Mouse (Mus musculus) thymus, postnatal 14 days (tissue): ENCODE results near the gene Prap1.
"Not testable (repeated sequence)": the region's sequence is repeated elsewhere in the genome, so short reads cannot be mapped to it uniquely, and the experiment has no call there.

Experiments used
- DNase-seq: peaks from one replicate; pipeline ENCODE4 v3.0.0; 2021

The Prap1 gene

GRCm38 (mm10) chr7:140082242-140082678 lies 10.9 kb upstream of the Prap1 start, which contains the start of gene Caly:
TSS of gene Caly (minus strand) at chr7:140082548.
- DNase-seq: peak; percentile 53

GRCm38 (mm10) chr7:140090601-140091000 lies 2.6 kb upstream of the Prap1 start:
- no peak for DNase-seq

GRCm38 (mm10) chr7:140094954-140095353 lies 1.8 kb downstream of the Prap1 start:
- DNase-seq: no peak

GRCm38 (mm10) chr7:140095556-140095955 lies 2.4 kb downstream of the Prap1 start:
- no peak for DNase-seq

- no peak for DNase-seq
These were observed 2.9 kb downstream of the Prap1 start for GRCm38 (mm10) chr7:140096055-140096454.

- DNase-seq: no peak
These were observed 5.3 kb downstream of the Prap1 start for GRCm38 (mm10) chr7:140098466-140098865.

GRCm38 (mm10) chr7:140101498-140101897 lies 8.3 kb downstream of the Prap1 start:
- DNase-seq: no peak

- peak; percentile 90 for DNase-seq
These were observed 9.0 kb downstream of the Prap1 start, which contains the start of gene Fuom for GRCm38 (mm10) chr7:140101993-140102860. TSS of gene Fuom (minus strand) at chr7:140102441.

- DNase-seq: no peak
These were observed 10.8 kb downstream of the Prap1 start for GRCm38 (mm10) chr7:140104009-140104408.

- no peak for DNase-seq
These were observed 18.7 kb downstream of the Prap1 start for GRCm38 (mm10) chr7:140111943-140112342.

GRCm38 (mm10) chr7:140115583-140116328 lies 22.6 kb downstream of the Prap1 start, which contains the start of gene Paox:
TSS of gene Paox (plus strand) at chr7:140115799.
- DNase-seq: no peak

- peak; percentile 89 for DNase-seq
These were observed 23.3 kb downstream of the Prap1 start, which contains the start of gene Echs1 for GRCm38 (mm10) chr7:140116329-140117054. TSS of gene Echs1 (minus strand) at chr7:140116476.

- no peak for DNase-seq
These were observed 27.3 kb downstream of the Prap1 start for GRCm38 (mm10) chr7:140120484-140120883.

GRCm38 (mm10) chr7:140121338-140121910 lies 28.2 kb downstream of the Prap1 start:
- no peak for DNase-seq

- no peak for DNase-seq
These were observed 29.6 kb downstream of the Prap1 start for GRCm38 (mm10) chr7:140122765-140123164.

- DNase-seq: no peak
These were observed 31.2 kb downstream of the Prap1 start for GRCm38 (mm10) chr7:140124382-140124781.

- peak; percentile 94 for DNase-seq
These were observed 32.3 kb downstream of the Prap1 start for GRCm38 (mm10) chr7:140125278-140126021.

- no peak for DNase-seq
These were observed 32.8 kb downstream of the Prap1 start for GRCm38 (mm10) chr7:140126022-140126350.

GRCm38 (mm10) chr7:140126934-140127333 lies 33.7 kb downstream of the Prap1 start:
- DNase-seq: no peak

GRCm38 (mm10) chr7:140127911-140128310 lies 34.7 kb downstream of the Prap1 start:
- DNase-seq: no peak

- not testable (repeated sequence) for DNase-seq
These were observed 39.0 kb downstream of the Prap1 start for GRCm38 (mm10) chr7:140132184-140132583.

GRCm38 (mm10) chr7:140134033-140134432 lies 40.8 kb downstream of the Prap1 start:
- DNase-seq: not testable (repeated sequence)
